Mouse (Mus musculus) CH12.LX (cell line): ENCODE results near the gene Ror2. TPM values are rescaled to one million over a fixed set of nuclear protein-coding genes. Genes with fewer than 3 reads are reported as not detected.

ENCODE experiments used
- DNase-seq: peaks from one replicate; pipeline ENCODE4 v3.0.0-alpha.2; 2013; ENCODE audit errors: extremely low read depth
- H3K27ac ChIP-seq: 2 replicates; pipeline ENCODE4 v1.5.1; 2012; ENCODE audit warnings: low read depth, mild to moderate bottlenecking, control low read depth, moderate library complexity; ENCODE audit not compliant: insufficient read depth
- H3K27me3 ChIP-seq: replicated peaks from 2 replicates; pipeline ENCODE3; 2012; ENCODE audit warnings: inconsistent platforms
- H3K36me3 ChIP-seq, 2 experiments: replicated peaks in 1 of 2; 2 replicates each; pipeline versions ENCODE3 to v1.6.1; 2012; ENCODE audit warnings: inconsistent platforms in 1 of 2, low read length in 1 of 2, mild to moderate bottlenecking in 1 of 2, mixed read lengths in 1 of 2, moderate library complexity in 1 of 2; ENCODE audit not compliant: control insufficient read depth in 1 of 2, insufficient read depth in 1 of 2
- H3K4me1 ChIP-seq, 2 experiments: 2 replicates each; pipeline ENCODE4 v1.6.1; 2012; ENCODE audit warnings: inconsistent platforms in 1 of 2, moderate library complexity in 1 of 2; ENCODE audit not compliant: insufficient read depth in 2 of 2, control insufficient read depth in 1 of 2
- H3K4me2 ChIP-seq: 2 replicates; pipeline ENCODE4 v1.6.1; 2012; ENCODE audit warnings: low read depth, mild to moderate bottlenecking, control low read depth; ENCODE audit not compliant: poor library complexity, insufficient read depth, severe bottlenecking
- H3K4me3 ChIP-seq, 3 experiments: fragments of 150-350 bp in 1 of 3; sonication (generic) in 1 of 3; replicated peaks in 1 of 3; 2 replicates each; pipeline versions ENCODE3 to v1.5.1; 2011 to 2012; ENCODE audit warnings: low read depth in 2 of 3, low read length in 2 of 3, mild to moderate bottlenecking in 2 of 3, moderate library complexity in 2 of 3, control low read depth in 1 of 3, improper control_type of control experiment in 1 of 3, inconsistent platforms in 1 of 3, mixed read lengths in 1 of 3; ENCODE audit not compliant: poor library complexity in 1 of 3
- H3K79me2 ChIP-seq: replicated peaks from 2 replicates; pipeline ENCODE4 v1.6.1; 2012; ENCODE audit warnings: mild to moderate bottlenecking, moderate library complexity; ENCODE audit not compliant: control insufficient read depth, poor library complexity, insufficient read depth, severe bottlenecking; ENCODE audit errors: extremely low read depth
- H3K9ac ChIP-seq: 2 replicates; pipeline ENCODE4 v1.6.1; 2012; ENCODE audit warnings: low read depth, mild to moderate bottlenecking, control low read depth, moderate library complexity; ENCODE audit not compliant: insufficient read depth
- H3K9me3 ChIP-seq: replicated peaks from 2 replicates; pipeline ENCODE3; 2012; ENCODE audit warnings: low read length, inconsistent platforms, mixed read lengths
- CHD1 ChIP-seq: IDR thresholded peaks from 2 replicates; pipeline ENCODE4 v1.6.1; 2012; ENCODE audit warnings: low read depth, low read length, improper control_type of control experiment, inconsistent platforms
- CTCF ChIP-seq, 2 experiments: IDR thresholded peaks in 1 of 2; conservative IDR thresholded peaks in 1 of 2; 2 replicates each; pipeline ENCODE4 v1.5.1; 2011 to 2012; ENCODE audit warnings: low read depth in 2 of 2, low read length in 2 of 2, improper control_type of control experiment in 1 of 2, inconsistent platforms in 1 of 2, mild to moderate bottlenecking in 1 of 2, moderate library complexity in 1 of 2
- E2F4 ChIP-seq: IDR thresholded peaks from 2 replicates; pipeline ENCODE4 v1.6.1; 2011; ENCODE audit warnings: low read depth, low read length, improper control_type of control experiment; ENCODE audit not compliant: insufficient replicate concordance
- ETS1 ChIP-seq: conservative IDR thresholded peaks from 2 replicates; pipeline ENCODE4 v1.6.1; 2012; ENCODE audit warnings: low read depth, mild to moderate bottlenecking, inconsistent platforms, low read length, improper control_type of control experiment, moderate library complexity
- IRF4 ChIP-seq: IDR thresholded peaks from 2 replicates; pipeline ENCODE4 v1.6.1; 2014; ENCODE audit warnings: low read depth, mild to moderate bottlenecking, inconsistent platforms, low read length, improper control_type of control experiment
- JUND ChIP-seq: conservative IDR thresholded peaks from 2 replicates; pipeline ENCODE4 v1.6.1; 2011; ENCODE audit warnings: low read depth, low read length, improper control_type of control experiment
- MAFK ChIP-seq: IDR thresholded peaks from 2 replicates; pipeline ENCODE4 v1.6.1; 2011; ENCODE audit warnings: low read length, improper control_type of control experiment; ENCODE audit not compliant: insufficient replicate concordance
- MXI1 ChIP-seq: IDR thresholded peaks from 2 replicates; pipeline ENCODE4 v1.6.1; 2011; ENCODE audit warnings: mild to moderate bottlenecking, low read depth, low read length, improper control_type of control experiment
- MYC ChIP-seq: IDR thresholded peaks from 2 replicates; pipeline ENCODE4 v1.6.1; 2011; ENCODE audit warnings: low read depth, mild to moderate bottlenecking, improper control_type of control experiment, low read length
- NELFE ChIP-seq: IDR thresholded peaks from 2 replicates; pipeline ENCODE4 v1.6.1; 2011; ENCODE audit warnings: low read depth, low read length, improper control_type of control experiment
- POLR2A ChIP-seq: IDR thresholded peaks from 2 replicates; pipeline ENCODE4 v1.6.1; 2011; ENCODE audit warnings: low read depth, mild to moderate bottlenecking, improper control_type of control experiment, low read length
- POLR2AphosphoS2 ChIP-seq: IDR thresholded peaks from 2 replicates; pipeline ENCODE4 v1.6.1; 2011; ENCODE audit warnings: low read depth, low read length, improper control_type of control experiment
- RAD21 ChIP-seq: IDR thresholded peaks from 2 replicates; pipeline ENCODE4 v1.6.1; 2011; ENCODE audit warnings: low read depth, mild to moderate bottlenecking, low read length, improper control_type of control experiment, moderate library complexity
- SIN3A ChIP-seq: IDR thresholded peaks from 2 replicates; pipeline ENCODE4 v1.6.1; 2012; ENCODE audit warnings: low read length, improper control_type of control experiment, inconsistent platforms
- SMC3 ChIP-seq: IDR thresholded peaks from 2 replicates; pipeline ENCODE4 v1.6.1; 2011; ENCODE audit warnings: low read depth, low read length, improper control_type of control experiment
- TBP ChIP-seq: conservative IDR thresholded peaks from 2 replicates; pipeline ENCODE4 v1.6.1; 2011; ENCODE audit warnings: low read depth, low read length, improper control_type of control experiment
- UBTF ChIP-seq: IDR thresholded peaks from 2 replicates; pipeline ENCODE4 v1.6.1; 2012; ENCODE audit warnings: low read depth, mild to moderate bottlenecking, inconsistent platforms, low read length, improper control_type of control experiment, moderate library complexity
- USF1 ChIP-seq: IDR thresholded peaks from 2 replicates; pipeline ENCODE4 v1.6.1; 2014; ENCODE audit warnings: low read depth, mild to moderate bottlenecking, inconsistent platforms, low read length, improper control_type of control experiment
- USF2 ChIP-seq: conservative IDR thresholded peaks from 2 replicates; pipeline ENCODE4 v1.6.1; 2011; ENCODE audit warnings: low read depth, low read length, improper control_type of control experiment
- ZC3H11A ChIP-seq: IDR thresholded peaks from 2 replicates; pipeline ENCODE4 v1.6.1; 2012; ENCODE audit warnings: low read depth, mild to moderate bottlenecking, inconsistent platforms, low read length, improper control_type of control experiment
- ZMIZ1 ChIP-seq: IDR thresholded peaks from 2 replicates; pipeline ENCODE4 v1.6.1; 2012; ENCODE audit warnings: low read depth, mild to moderate bottlenecking, inconsistent platforms, low read length, improper control_type of control experiment
- ZNF384 ChIP-seq: IDR thresholded peaks from 2 replicates; pipeline ENCODE4 v1.6.1; 2012; ENCODE audit warnings: low read depth, low read length, improper control_type of control experiment, inconsistent platforms
- dilution Hi-C: fragments of 300-500 bp; cut with MboI; formaldehyde crosslinking; loops from 2 replicates; pipeline ENCODE4 v1.14.3; 2020; ENCODE audit warnings: low sequenced_read_pairs; ENCODE audit not compliant: extremely low pct_unique_long_range_greater_than_20kb, extremely low pct_ligation_motif_present
- in situ Hi-C: fragments of 300-500 bp; cut with MboI; formaldehyde crosslinking; loops from 3 replicates; pipeline ENCODE4 v1.14.3; 2019; ENCODE audit warnings: low sequenced_read_pairs, low pct_ligation_motif_present, low pct_unique_long_range_greater_than_20kb, mixed read lengths
- polyA plus RNA-seq: library from polyadenylated mRNA; unstranded; fragments of >175 nt; gene quantifications from 2 replicates; pipeline ENCODE4 v1.2.1, GENCODE M21; 2012; ENCODE audit warnings: low read depth; ENCODE audit not compliant: insufficient read length
- total RNA-seq, 2 experiments: library from RNA; depleted of rRNA; stranded (reverse); fragments of 300-350 nt in 1 of 2; fragments of >200 nt in 1 of 2; gene quantifications; 2 replicates each; pipeline ENCODE4 v1.2.3; 2012 to 2014

Gene Ror2
- total and polyA plus RNA-seq, 3 experiments, result 0.13 to 0.63 (median 0.16) TPM

DNA sequence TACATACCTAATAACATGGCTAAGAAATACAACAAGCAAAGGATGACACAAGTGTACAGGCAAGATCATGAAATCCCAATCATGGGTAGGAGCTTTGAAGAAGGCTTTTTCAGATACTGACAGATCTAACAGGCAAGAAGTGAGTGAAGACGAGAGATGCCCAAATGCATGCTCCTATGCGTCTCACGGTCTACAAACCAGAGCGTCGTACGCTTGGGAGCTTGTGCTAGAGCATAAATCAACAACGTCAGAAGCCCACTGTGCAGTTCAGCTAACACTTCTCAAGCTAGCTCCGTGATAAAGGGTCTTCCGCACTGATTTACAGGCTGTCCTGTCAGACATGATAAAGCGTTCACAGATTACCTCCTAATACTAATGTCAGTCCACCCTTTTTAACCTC lies 16.8 kb upstream of the Ror2 start:
- TF ChIP-seq TBP, result no peak
- no peak for TF ChIP-seq SMC3
- TF ChIP-seq SIN3A, result no peak
- no peak for TF ChIP-seq POLR2A
- no peak for TF ChIP-seq ZC3H11A
- no peak for TF ChIP-seq MAFK
- TF ChIP-seq UBTF, result no peak
- TF ChIP-seq POLR2AphosphoS2, result no peak
- no peak for TF ChIP-seq USF2
- TF ChIP-seq USF1, result no peak
- no peak for TF ChIP-seq ZMIZ1
- TF ChIP-seq E2F4, result no peak
- no peak for TF ChIP-seq CHD1
- no peak for TF ChIP-seq IRF4
- no peak for TF ChIP-seq MXI1
- TF ChIP-seq MYC, result no peak
- no peak for TF ChIP-seq JUND
- dilution Hi-C loops (no loop called here), in situ Hi-C loops (no loop called here)
- Histone ChIP-seq H3K79me2 (no peaks in the 10 kb centered on the region), H3K4me2 (no peak overlapping the region), H3K4me1 (no peaks in the 10 kb centered on the region), H3K27me3 (no peaks in the 10 kb centered on the region), H3K9me3 (no peaks in the 10 kb centered on the region), H3K9ac (no peak overlapping the region), H3K27ac (no peak overlapping the region), H3K36me3 (no peaks in the 10 kb centered on the region), H3K4me3 (no peak overlapping the region)
- no peak for DNase-seq

DNA sequence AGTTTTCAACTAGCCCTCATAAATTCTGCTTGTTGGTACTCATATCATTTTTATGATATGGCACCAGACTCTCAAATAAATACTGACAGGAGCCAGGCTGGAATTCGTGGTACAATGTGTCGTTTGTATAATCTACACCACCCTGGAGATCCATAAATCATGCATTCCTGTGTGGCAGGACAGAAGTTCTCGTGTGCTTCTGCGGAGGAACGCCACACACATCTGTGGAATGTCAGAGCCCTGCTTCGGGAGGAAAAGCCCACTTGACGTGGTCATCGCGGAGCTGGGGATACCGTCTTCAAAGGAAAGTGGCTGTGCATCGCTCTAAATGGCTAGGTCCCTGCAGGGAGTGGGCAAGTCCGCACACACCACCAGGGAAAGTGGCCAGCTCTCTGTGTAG lies 7.1 kb upstream of the Ror2 start:
- Histone ChIP-seq H3K27me3 (peaks cover 6% of the 10 kb centered on the region), H3K79me2 (no peaks in the 10 kb centered on the region), H3K4me2 (no peak overlapping the region), H3K9ac (no peak overlapping the region), H3K9me3 (peaks cover under 1% of the 10 kb centered on the region), H3K36me3 (no peaks in the 10 kb centered on the region), H3K4me3 (no peak overlapping the region), H3K4me1 (no peaks in the 10 kb centered on the region), H3K27ac (no peak overlapping the region)
- no peak for TF ChIP-seq RAD21
- TF ChIP-seq UBTF, result no peak
- TF ChIP-seq JUND, result no peak
- no peak for TF ChIP-seq USF1
- TF ChIP-seq MAFK, result no peak
- no peak for TF ChIP-seq NELFE
- TF ChIP-seq CTCF (conservative IDR thresholded peaks at IDR 0.05 in 1 of 2, IDR thresholded peaks at IDR 0.05 in 1 of 2; ENCODE audit: low read depth in 2 of 2, low read length in 2 of 2), result no peak
- TF ChIP-seq ETS1, result no peak
- TF ChIP-seq ZNF384, result no peak
- no peak for TF ChIP-seq POLR2A
- TF ChIP-seq MXI1, result no peak
- TF ChIP-seq IRF4, result no peak
- in situ Hi-C loops (no loop called here), dilution Hi-C loops (no loop called here)
- DNase-seq, result no peak
